Mouse (Mus musculus) kidney, adult 11 months (tissue): ENCODE data around the gene Usf2.
"Not testable (repeated sequence)": the region's sequence is repeated elsewhere in the genome, so short reads cannot be mapped to it uniquely, and the experiment has no call there.

Experiments
- DNase-seq: peaks from one replicate; pipeline ENCODE4 v3.0.0; 2022

The Usf2 gene

DNA sequence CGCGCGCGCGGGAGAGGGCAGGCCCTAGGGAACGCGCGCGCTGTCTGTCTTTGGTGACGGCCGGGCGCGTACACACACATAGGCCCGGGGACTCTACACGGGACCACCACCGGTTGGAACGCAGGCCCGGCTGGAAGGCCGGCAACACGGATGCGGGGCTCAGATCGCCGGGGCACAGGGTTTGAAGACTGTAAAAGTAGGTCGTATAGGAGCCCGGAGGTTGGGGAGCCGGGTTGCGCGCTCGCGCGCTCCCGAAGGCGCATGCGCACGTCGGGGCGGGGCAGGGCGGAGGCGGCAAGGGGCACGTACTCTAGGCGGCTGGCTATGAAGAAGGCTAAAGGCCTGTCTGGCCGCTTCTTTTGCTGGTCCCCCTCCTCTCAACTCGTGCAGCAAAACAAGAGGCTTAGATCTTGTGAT lies 772 bp upstream of the Usf2 start:
- peak; percentile 94 for DNase-seq

DNA sequence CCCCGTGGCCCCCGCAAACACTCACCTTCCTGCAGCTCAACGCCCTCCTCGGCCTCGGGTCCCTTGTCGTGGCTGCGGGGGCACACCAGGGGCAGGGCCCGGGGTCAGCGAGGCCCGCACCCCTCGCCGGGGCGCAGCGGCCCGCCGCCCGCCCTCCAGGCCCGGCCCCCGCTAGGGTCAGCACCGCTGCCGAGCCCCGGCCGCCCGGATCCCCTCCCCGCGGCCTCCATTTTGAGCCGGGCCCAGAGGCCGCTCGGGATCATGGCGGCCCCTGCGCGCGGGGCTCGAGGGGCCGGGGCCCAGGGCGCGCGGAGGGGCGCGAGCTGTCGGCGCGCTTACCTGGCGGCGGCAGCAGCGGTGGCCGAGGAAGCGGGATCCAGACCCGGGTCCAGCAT lies 249 bp downstream of the Usf2 start:
- peak; percentile 55 for DNase-seq

DNA sequence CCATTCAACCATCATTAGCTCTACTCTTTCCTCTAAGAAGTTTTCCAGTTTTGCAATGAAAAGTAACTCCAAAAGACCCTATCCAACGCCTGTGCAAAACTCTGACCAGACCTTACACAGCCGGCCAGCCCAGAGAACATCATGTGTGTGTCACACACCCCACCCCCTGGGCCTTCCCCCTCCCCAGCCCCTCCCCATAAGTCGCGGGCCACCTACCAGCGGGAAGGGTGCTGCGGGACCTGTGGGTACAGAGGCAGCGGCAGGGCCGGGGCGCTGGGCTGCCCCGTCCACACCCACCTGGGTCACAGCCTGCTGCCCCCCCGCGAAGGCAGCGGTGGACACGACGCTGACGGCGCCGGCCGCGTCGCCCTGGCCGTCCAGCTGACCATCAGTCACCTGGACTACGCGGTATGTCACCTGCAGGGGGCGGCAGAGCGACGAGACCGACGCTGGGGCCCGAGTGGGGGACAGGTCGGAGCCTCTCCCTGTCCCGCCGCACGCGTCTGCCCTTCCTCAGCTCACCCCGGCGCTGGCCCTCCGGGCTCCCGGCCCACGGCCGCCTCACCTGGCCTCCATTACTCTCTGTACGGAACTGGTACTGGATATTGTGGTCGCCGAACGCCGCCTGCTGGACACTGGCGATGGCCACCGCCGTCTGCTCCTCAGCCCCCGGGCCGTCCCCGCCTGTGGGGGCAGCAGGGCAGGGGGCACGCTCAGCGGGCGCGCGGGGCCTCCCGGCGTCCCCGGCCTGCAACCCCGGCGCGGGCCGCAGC lies 833 bp downstream of the Usf2 start:
- DNase-seq = peak; percentile 88

DNA sequence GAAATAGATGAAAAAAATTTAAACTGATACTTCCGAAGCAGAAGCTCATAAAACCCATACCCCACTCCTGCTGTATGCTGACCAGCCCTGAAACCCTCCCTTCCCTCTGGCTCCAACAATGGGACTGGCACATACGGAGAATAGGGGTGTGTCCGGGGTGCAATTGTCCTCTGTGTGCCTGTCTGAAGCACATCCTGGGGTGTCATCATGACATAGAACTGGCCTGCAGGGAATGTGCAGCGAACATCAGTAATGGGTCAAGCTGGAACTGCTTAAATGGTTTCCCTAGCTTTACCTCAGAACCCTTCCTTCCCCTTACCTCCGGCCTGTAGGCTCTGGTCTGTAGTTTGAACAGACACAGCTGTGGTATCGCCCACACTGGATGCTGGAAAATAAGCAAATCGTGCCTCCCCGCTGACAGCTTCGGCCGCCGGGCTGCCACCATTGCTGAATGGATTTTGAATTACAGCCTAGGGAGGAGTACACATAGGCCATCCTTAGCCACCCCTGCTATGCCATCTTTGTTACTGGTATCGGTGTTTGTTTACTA lies 1.6 kb downstream of the Usf2 start:
- no peak for DNase-seq

DNA sequence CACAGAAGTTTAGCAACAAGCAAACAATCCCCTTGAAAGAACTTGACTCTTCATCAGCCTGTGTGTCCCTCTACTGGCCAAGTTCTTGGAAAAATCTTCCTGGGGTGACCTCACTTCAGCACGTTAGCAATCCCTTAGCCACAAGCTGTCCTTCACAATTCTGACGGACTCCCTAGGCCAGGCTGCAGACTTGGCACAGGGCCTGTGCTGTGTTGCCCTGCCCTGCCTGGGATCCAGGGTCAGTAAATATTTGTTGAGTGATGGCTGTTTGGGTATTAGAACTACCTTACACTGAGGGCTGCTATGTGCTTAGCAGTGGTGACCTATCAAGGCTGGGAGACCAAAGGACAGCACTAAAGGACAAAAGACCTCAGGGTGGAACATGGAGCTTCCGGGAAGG lies 2.6 kb downstream of the Usf2 start:
- no peak for DNase-seq

DNA sequence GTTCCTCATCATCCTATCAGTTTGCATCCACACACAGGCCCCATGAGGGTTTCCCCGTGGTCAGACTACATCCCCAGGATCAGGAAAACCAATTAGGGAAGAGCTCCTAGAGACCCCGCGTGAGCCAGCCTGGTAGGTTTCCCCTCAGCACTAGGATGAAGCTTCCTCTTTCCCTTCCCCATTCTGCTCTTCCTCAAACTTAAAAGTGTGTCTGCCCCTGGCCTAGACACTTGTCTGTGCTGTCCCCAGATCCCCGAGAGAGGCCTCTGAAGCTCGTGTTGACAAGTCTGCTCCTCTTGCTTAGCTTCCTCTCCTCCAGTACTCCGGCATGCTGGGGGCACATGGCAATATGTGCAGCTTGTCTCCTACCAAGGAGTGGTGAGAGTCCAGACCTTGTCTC lies 3.1 kb downstream of the Usf2 start:
- no peak for DNase-seq

DNA sequence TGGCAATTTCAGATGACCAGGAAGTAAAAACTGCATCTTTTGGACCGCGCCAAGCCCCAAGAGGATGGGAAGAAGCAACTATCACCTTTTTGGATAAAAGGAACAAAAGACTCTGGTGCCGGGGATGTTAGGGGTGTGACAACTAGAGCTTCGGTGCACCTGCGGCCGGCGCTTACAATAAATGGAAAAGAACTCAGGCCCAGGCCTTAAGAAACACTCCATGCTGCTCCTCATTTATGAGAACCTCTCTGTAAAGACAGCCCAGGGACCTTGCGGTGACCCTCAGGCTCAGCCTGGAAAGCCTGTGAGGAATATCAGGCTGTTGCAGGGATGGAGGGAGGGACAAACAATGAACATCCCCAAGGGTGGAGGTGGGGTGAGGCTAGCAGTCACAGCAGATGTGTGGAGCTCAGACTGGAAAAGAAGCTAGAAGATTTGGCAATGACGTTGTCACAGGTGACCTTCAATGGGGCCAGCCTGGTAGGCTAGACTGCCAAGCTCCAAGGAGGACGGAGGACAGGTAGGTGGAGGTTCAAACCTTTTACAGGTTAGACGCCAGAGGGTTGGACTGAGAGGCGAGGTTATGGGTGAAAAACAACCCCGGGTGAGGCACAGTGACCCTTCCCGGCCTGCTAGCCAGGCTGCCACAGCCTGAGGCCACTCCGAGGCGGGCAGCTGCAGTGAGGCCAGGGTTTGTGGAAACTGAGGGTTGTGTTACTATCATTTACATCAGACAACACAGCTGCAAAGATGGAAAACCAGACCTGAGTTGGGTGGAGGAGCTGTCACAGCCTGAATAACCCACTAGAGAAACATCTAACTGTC lies 4.0 kb downstream of the Usf2 start:
- no peak for DNase-seq

DNA sequence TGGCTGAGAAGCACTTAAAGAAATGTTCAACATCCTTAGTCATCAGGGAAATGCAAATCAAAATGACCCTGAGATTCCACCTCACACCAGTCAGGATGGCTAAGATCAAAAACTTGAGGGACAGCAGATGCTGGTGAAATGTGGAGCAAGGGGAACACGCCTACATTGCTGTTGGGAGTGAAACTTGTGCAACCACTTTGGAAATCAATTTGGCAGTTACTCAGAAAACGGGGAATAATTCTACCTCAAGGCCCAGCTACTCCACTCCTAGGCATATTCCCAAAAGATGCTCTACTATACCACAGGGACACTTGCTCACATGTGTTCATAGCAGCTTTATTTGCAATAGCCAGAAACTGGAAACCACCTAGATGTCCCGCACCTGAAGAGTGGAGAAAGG lies 6.7 kb downstream of the Usf2 start:
- DNase-seq = not testable (repeated sequence)

DNA sequence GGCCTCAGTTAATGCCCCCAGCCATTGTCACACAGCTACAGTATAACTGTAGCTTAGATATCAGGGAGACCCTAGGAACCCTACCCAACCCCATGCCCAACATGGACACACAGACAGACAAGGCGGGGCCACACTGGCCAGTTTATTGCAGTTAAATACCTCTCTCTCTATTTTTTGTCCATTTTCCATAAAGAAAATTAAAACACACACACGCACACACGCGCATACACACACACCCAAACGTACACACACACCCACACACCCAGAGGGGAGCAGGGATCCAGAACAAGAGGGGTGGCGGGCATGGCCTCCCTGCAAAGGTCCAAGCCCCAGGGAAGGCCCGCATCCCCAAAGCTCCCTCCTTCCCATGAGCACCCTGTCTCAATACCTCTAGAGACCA lies 10.7 kb downstream of the Usf2 start:
- DNase-seq = no peak

DNA sequence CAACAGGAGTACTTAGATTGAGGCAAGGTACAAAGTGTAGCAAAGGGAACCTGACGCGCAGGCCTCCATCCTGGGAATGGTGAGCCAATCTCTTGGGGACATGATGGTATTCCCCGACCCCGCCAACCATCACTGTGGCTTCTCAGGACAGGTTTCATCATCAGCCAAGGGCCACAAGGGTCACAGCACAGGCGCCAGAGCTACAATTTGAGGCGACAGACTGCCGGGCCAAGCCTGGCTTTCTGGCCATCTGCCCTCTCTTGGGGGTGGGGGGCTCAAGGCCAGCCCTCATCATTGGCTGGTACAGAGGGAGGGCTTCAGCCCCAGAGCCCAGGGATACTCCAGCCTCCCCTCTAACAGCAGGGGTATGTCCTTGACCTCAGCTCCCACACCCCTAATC lies 11.1 kb downstream of the Usf2 start:
- not testable (repeated sequence) for DNase-seq

DNA sequence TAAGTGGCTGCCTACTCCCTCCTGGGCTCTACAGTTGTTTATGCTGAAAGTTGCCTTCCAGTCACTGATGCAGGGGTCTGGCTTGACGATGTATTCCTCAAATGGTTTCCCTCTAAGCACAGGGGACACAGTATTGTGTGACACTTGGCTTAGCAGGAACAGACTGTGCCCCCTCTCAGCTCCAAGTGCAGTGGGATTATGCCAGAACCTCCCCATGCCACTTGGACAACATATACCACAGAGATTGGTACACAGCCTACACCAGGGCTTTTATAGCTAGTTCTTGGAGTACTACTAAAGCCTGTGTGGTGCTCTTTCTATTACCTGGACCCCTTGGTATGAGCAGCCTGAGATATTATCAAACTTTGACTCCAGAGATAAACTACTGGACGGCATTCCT lies 11.9 kb downstream of the Usf2 start:
- DNase-seq = not testable (repeated sequence)

DNA sequence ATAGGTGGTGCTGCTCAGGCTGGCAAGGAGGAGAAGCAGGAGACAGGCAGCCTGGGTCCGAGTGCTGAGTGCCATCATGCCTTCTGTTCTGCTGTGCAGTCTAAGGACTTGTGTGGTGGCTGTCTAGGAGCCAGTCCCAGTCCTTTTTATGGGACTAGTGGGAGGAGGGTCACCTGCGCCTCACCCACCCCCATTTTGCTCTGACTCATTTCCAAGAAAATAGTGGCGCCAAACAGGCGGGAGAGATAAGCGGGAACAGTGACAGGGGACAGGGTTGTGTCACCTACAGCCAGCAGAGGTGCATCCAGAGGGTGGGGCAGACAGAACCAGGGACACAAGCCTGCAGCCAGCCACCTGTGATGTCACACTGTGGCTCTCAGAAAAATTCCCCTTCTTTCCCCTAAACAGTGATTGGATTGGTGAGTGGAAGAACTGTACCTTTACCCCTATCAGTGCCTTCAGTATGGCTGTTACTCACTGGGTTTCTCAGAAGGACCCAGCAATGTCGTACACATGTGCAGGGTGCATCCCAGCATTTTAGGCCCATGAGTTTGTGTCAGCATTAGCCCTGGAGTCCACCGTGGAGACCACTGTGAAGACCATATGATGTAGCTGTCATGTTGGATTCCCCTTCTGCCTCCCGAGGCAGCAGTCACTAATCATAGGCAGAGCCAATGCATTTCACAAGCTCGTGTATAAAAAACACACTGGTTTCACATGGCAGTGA lies 12.5 kb downstream of the Usf2 start, which contains the start of gene Hamp:
Hamp (minus strand) TSS at position 124 of the 727 bp plus-strand sequence.
- DNase-seq = no peak

DNA sequence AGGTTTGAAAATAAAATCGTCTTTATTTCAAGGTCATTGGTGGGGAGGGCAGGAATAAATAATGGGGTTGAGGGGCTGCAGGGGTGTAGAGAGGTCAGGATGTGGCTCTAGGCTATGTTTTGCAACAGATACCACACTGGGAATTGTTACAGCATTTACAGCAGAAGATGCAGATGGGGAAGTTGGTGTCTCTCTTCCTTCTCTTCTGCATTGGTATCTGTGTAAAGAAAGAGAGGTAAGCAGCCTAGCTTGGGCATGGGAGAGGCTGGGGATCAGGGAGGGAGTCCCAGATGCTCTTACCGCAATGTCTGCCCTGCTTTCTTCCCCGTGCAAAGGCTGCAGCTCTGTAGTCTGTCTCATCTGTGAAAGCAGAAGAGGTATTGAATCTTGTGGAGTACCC lies 14.2 kb downstream of the Usf2 start:
- DNase-seq = not testable (repeated sequence)

DNA sequence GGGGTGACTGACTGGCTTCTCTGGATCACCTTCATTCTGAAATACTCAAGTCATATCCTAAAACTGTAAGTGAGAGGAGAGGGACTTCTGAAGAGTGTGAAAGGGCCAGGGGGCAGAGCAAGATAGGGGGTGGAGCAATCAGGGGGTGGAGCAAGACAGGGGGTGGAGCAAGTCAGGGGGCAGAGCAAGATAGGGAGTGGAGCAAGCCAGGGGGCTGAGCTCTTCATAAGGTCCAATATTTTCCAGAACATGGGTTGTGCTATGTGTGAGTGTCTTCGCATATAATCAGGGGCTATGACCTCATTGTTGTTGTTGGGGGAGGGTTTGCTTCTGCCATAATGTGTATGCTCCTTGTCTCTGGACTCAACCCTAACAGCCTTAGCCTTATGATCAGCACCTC lies 16.5 kb downstream of the Usf2 start:
- DNase-seq = not testable (repeated sequence)

DNA sequence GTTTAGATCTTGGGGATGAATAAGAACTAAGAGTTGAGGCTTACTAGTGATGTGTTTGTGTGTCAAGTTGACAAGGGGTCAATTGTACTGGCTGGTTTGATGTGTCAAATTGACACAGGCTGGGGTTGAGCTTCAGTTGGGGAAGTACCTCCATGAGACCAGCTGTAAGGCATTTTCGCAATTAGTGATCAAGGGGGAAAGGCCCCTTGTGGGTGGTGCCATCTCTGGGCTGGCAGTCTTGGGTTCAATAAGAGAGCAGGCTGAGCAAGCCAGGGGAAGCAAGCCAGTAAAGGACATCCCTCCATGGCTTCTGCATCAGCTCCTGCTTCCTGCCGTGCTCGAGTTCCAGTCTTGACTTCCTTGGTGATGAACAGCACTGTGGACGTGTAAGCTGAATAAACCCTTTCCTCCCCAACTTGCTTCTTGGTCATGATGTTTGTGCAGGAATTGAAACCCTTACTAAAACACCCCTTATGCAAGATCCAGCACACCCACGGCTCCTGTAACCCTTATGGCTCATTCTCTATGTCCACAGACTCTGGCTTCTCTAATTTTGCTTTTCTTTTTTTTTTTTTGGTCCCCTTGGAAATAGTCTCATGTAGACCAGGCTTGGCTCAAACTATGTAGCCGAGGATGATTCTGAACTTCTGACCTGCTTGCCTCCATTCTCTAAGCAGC lies 21.0 kb downstream of the Usf2 start:
- DNase-seq = not testable (repeated sequence)

DNA sequence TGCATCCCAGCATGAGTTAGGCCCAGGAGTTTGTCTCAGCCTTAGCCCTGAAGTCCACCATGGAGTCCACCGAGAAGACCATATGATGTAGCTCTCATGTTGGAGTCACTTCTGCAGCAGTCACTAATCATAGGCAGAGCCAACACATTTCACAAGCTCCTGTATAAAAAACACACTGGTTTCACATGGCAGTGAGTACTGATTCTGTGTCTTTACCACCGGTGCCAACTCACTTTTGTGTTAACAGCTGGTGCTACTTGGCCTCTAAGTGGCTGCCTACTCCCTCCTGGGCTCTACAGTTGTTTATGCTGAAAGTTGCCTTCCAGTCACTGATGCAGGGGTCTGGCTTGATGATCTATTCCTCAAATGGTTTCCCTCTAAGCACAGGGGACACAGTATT lies 32.0 kb downstream of the Usf2 start, which contains the start of gene Hamp2:
Hamp2 (minus strand) TSS at position 101 of the 400 bp plus-strand sequence.
- DNase-seq = not testable (repeated sequence)

DNA sequence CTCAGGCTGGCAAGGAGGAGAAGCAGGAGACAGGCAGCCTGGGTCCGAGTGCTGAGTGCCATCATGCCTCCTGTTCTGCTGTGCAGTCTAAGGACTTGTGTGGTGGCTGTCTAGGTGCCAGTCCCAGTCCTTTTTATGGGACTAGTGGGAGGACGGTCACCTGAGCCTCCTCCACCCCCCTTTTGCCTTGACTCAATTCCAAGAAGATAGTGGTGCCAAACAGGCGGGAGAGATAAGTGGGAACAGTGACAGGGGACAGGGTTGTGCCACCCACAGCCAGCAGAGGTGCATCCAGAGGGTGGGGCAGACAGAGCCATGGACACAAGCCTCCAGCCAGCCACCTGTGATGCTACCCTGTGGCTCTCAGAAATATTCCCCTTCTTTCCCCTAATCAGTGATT lies 32.5 kb downstream of the Usf2 start:
- DNase-seq = no peak

DNA sequence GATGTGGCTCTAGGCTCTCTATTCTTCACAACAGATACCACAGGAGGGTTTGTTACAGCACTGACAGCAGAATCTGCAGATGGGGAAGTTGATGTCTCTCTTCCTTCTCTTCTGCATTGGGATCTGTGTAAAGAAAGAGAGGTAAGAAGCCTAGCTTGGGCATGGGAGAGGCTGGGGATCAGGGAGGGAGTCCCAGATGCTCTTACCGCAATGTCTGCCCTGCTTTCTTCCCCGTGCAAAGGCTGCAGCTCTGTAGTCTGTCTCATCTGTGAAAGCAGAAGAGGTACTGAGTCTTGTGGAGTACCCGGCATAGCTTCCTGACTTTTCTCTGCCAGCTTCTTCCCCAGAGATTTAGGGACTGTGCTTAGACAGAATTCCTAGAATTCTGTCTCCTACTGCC lies 34.1 kb downstream of the Usf2 start:
- DNase-seq = not testable (repeated sequence)

DNA sequence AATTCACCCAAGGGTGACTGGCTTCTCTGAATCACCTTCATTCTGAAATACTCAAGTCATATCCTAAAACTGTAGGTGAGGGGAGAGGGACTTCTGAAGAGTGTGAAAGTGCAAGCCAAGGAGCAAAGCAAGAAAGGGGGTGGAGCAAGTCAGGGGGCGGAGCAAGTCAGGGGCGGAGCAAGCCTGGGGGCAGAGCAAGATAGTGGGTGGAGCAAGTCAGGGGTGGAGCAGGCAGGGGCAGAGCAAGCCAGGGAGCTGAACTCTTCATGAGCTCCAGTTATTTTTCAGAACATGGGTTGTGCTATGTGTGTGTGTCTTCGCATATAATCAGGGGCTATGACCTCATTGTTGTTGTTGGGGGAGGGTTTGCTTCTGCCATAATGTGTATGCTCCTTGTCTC lies 36.4 kb downstream of the Usf2 start:
- no peak for DNase-seq

DNA sequence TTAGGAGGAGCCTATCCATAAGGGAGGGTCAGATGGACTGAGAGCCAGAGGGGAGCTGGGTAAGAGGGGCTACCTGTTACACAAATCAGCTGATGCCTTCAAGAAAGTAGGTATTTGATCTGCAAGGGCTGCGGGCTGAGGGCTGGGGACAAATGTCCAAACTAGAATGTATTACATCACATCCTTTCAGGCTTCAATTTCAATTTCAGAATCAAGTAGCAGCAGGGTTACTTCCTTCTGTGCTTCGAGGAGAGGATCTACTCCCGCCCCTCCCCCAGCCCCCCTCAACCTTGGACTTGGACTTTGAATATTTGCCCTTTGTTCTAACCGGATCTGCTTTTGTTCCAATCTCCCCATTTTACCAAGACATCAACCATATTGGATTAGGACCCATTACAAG lies 39.4 kb downstream of the Usf2 start:
- no peak for DNase-seq

DNA sequence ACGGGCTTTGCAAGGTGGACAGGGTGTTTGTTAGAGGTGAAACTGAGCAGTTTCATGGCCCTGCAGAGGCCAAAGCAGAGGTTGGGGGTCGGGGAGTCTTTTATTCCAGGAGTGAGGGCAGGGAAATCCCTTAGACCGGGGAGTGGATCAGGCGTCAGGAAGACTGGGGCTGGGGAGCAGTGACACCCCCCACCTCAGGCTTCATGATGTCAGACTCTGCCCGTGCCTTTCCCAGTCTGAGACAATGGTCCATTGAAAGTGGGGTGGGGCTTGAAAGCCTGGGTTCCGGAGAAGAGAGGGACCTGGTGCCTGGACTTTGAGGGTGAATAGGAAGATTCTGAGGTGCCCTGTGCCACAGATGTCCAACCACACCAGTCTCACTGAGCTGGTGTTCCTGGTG lies 39.9 kb downstream of the Usf2 start:
- DNase-seq = no peak

DNA sequence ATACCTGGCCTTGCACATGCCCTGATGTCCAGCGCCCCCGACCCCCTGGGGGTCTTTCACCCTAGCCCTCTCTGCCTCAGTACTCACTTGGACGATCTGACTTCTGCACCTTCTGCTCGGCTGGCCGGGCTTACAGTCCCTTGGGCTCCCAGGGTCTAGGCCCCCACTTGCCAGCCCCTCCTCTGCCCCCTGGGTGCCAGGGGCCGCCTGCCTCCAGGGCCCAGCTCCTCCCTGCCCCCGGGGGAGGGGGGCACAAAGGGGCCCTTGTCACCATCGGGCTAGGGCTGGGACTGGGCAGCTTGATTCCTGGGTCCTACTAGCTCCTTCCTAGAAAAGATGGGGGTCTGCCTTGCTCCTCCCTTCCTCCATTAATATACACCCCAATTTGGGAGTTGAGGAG lies 41.9 kb downstream of the Usf2 start, which contains the start of gene Mag:
Mag (minus strand) TSS at position 142 of the 400 bp plus-strand sequence.
- DNase-seq = no peak
